Mouse (Mus musculus): ENCODE data around the gene B3gnt7. TPM values are rescaled to one million over a fixed set of nuclear protein-coding genes. Genes with fewer than 3 reads are reported as not detected.
"Not testable (repeated sequence)": the region's sequence is repeated elsewhere in the genome, so short reads cannot be mapped to it uniquely, and the experiment has no call there.

Gene B3gnt7
- polyA plus RNA-seq, 1 experiment, result 0.19 TPM

DNA sequence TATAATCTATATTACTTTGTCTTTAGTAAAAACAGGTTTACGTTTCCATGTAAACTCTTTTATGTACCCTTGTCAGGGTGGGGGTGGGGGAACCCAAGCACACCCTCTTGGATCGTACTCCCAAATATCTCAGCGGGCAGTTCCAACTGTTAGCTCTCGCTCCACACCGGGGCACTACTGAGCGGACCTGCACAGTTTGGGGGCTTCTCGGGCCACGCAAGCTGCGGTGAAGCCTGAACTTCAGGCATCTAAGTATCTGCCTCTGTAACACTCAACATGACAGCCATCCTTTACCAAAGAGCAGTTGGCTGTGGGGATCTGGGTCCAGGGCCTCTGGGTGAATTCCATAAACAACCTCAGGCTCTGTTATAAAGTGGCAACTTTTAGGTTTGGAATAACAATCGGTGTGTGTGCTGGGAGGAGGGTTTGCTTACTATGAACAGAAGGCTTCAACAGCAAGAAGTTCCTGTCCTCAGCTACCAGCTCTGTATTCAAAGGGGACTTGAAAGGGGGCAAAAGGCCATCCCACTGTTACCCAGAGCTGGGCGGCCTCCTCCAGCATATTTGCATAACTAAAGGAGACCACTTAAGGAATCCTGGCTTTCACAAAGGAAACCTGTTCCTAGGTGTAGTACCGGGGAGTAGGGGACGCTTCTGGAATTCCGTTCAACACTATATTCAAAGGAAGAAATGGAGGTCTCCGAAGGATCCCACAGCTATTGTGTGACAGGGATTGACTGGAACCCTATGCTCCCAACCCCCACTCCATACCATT lies 8.1 kb downstream of the B3gnt7 start:
- no peak overlapping the region for H3K4me3 ChIP-seq (ENCODE audit: insufficient read depth, low read length)
- TF ChIP-seq POLR2A (IDR thresholded peaks at IDR 0.05; ENCODE audit: low read depth, low read length), result no peak
- no peak for TF ChIP-seq CTCF (IDR thresholded peaks at IDR 0.05; ENCODE audit: borderline replicate concordance, insufficient read depth, low read length)
- H3K4me1 ChIP-seq (ENCODE audit: control insufficient read depth, insufficient read depth, low read length), result no peaks in the 10 kb centered on the region
- no peak overlapping the region for H3K27ac ChIP-seq (ENCODE audit: insufficient read depth, low read length)

- Histone ChIP-seq H3K27ac (ENCODE audit: insufficient read depth, low read length) (no peak overlapping the region), H3K4me3 (ENCODE audit: insufficient read depth, low read length) (no peak overlapping the region), H3K4me1 (ENCODE audit: control insufficient read depth, insufficient read depth, low read length) (no peaks in the 10 kb centered on the region)
- no peak for TF ChIP-seq POLR2A (IDR thresholded peaks at IDR 0.05; ENCODE audit: low read depth, low read length)
- TF ChIP-seq CTCF (IDR thresholded peaks at IDR 0.05; ENCODE audit: borderline replicate concordance, insufficient read depth, low read length), result no peak
Observed at GRCm38 (mm10) chr1:86311467-86312005, 8.9 kb downstream of the B3gnt7 start.

DNA sequence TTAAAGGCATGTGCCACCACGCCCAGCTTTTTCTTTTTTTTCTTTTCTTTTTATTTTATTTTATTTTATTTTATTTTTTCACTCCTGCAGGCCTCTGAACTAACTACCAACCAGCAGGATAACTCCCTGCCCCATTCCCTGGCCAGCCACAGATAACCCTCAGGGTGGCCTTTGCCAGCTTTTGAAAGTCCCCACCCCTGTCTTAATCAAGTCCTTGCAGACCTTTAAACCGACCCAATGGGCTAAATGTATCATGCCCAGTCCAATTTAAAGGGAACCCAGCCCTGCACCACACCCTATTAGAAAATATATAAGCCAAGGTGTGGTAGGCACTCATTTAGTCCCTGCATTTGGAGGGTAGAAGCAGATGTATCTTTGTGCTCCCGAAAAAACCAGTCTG lies 9.6 kb downstream of the B3gnt7 start:
- TF ChIP-seq POLR2A (IDR thresholded peaks at IDR 0.05; ENCODE audit: low read depth, low read length) (no peak), CTCF (IDR thresholded peaks at IDR 0.05; ENCODE audit: borderline replicate concordance, insufficient read depth, low read length) (no peak)
- Histone ChIP-seq H3K4me1 (ENCODE audit: control insufficient read depth, insufficient read depth, low read length) (no peaks in the 10 kb centered on the region), H3K4me3 (ENCODE audit: insufficient read depth, low read length) (no peak overlapping the region), H3K27ac (ENCODE audit: insufficient read depth, low read length) (no peak overlapping the region)

GRCm38 (mm10) chr1:86313096-86313771 lies 10.6 kb downstream of the B3gnt7 start:
- TF ChIP-seq POLR2A (IDR thresholded peaks at IDR 0.05; ENCODE audit: low read depth, low read length) (no peak), CTCF (IDR thresholded peaks at IDR 0.05; ENCODE audit: borderline replicate concordance, insufficient read depth, low read length) (no peak)
- Histone ChIP-seq H3K4me1 (ENCODE audit: control insufficient read depth, insufficient read depth, low read length) (no peaks in the 10 kb centered on the region), H3K27ac (ENCODE audit: insufficient read depth, low read length) (no peak overlapping the region), H3K4me3 (ENCODE audit: insufficient read depth, low read length) (no peak overlapping the region)

GRCm38 (mm10) chr1:86313772-86314125 lies 11.1 kb downstream of the B3gnt7 start:
- no peak overlapping the region for H3K27ac ChIP-seq (ENCODE audit: insufficient read depth, low read length)
- H3K4me1 ChIP-seq (ENCODE audit: control insufficient read depth, insufficient read depth, low read length), result no peaks in the 10 kb centered on the region
- H3K4me3 ChIP-seq (ENCODE audit: insufficient read depth, low read length), result no peak overlapping the region
- TF ChIP-seq POLR2A (IDR thresholded peaks at IDR 0.05; ENCODE audit: low read depth, low read length), result no peak
- no peak for TF ChIP-seq CTCF (IDR thresholded peaks at IDR 0.05; ENCODE audit: borderline replicate concordance, insufficient read depth, low read length)

DNA sequence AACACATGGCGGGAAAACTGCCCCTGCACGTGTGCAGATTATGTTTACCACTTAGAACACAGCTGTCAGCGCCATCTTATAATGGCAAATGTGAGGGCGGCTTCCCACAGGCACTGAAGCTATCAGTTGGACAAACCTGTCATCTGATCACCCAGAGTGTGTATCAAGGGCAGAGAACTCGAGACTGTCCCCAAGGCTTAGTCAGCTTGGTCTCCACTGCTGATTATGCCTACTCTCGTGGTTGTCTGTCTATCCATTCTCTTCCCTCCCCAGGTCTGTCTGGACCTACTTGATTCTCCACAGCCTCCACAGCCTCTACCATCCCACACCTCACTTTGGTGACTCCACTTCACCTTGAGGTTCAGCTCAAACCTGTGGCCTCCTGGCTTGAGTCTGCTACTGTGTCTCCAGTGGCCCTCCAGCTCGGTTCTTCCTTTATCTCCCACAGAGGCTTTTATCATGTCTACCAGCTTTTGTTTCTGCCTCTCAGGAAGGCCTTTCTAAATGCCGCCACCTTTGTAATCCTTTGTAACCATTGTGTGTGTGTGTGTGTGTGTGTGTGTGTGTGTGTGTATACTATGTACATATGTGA lies 18.3 kb downstream of the B3gnt7 start:
- Histone ChIP-seq H3K27ac (ENCODE audit: insufficient read depth, low read length) (no peak overlapping the region), H3K4me1 (ENCODE audit: control insufficient read depth, insufficient read depth, low read length) (no peaks in the 10 kb centered on the region), H3K4me3 (ENCODE audit: insufficient read depth, low read length) (no peak overlapping the region)
- TF ChIP-seq POLR2A (IDR thresholded peaks at IDR 0.05; ENCODE audit: low read depth, low read length) (no peak), CTCF (IDR thresholded peaks at IDR 0.05; ENCODE audit: borderline replicate concordance, insufficient read depth, low read length) (no peak)

DNA sequence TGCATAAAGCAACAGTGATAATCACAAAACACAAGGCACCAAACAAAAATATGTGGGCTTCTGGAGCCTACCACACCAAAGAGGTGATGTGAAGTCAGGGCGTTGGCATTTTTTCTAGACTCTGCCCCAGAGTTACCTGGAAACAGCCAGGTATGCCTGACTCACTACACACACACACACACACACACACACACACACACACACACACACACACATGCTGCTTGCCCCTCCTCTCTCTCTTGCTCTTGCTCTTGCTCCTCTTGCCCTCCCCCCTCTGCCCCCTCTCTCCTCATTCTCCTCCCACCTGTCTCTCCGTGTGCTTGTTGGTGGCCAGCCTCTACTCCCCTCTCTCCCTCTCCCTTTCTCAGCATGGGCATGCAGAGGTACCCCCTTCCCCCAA lies 33.7 kb downstream of the B3gnt7 start:
- Histone ChIP-seq H3K4me3 (ENCODE audit: insufficient read depth, low read length) (no peak overlapping the region), H3K27ac (ENCODE audit: insufficient read depth, low read length) (no peak overlapping the region), H3K4me1 (ENCODE audit: control insufficient read depth, insufficient read depth, low read length) (no peaks in the 10 kb centered on the region)
- TF ChIP-seq POLR2A (IDR thresholded peaks at IDR 0.05; ENCODE audit: low read depth, low read length) (no peak), CTCF (IDR thresholded peaks at IDR 0.05; ENCODE audit: borderline replicate concordance, insufficient read depth, low read length) (no peak)

GRCm38 (mm10) chr1:86339156-86339812 lies 36.7 kb downstream of the B3gnt7 start:
- H3K4me3 ChIP-seq (ENCODE audit: insufficient read depth, low read length), result no peak overlapping the region
- TF ChIP-seq CTCF (IDR thresholded peaks at IDR 0.05; ENCODE audit: borderline replicate concordance, insufficient read depth, low read length), result no peak
- H3K4me1 ChIP-seq (ENCODE audit: control insufficient read depth, insufficient read depth, low read length), result no peaks in the 10 kb centered on the region
- no peak overlapping the region for H3K27ac ChIP-seq (ENCODE audit: insufficient read depth, low read length)

- not testable (repeated sequence) for H3K27ac ChIP-seq (ENCODE audit: insufficient read depth, low read length); H3K4me1 ChIP-seq (ENCODE audit: control insufficient read depth, insufficient read depth, low read length); H3K4me3 ChIP-seq (ENCODE audit: insufficient read depth, low read length)
Observed at GRCm38 (mm10) chr1:86341096-86341495, 38.5 kb downstream of the B3gnt7 start.

All from embryonic fibroblast, embryonic 13.5 days (primary cell).